Mouse (Mus musculus) CD4-positive, CD25-positive, alpha-beta regulatory T cell, adult 4 months (primary cell): ENCODE results near the gene Nxf3. TPM values are rescaled to one million over a fixed set of nuclear protein-coding genes. Genes with fewer than 3 reads are reported as not detected.
"Not testable (repeated sequence)": the region's sequence is repeated elsewhere in the genome, so short reads cannot be mapped to it uniquely, and the experiment has no call there.

Experiments
- ATAC-seq: one replicate; pipeline ENCODE4 v1.8.0; 2017
- polyA plus RNA-seq, 2 experiments: library from polyadenylated mRNA; unstranded; fragments of 100-300 nt; shearing (Covaris generic); gene quantifications; one replicate each; pipeline ENCODE4 v1.2.1; 2017

The Nxf3 gene
- not detected for polyA plus RNA-seq

GRCm38 (mm10) chrX:136085155-136085554 lies at the start of gene Nxf3:
Nxf3 (minus strand) TSS chrX:136085255.
- no peak for ATAC-seq

DNA sequence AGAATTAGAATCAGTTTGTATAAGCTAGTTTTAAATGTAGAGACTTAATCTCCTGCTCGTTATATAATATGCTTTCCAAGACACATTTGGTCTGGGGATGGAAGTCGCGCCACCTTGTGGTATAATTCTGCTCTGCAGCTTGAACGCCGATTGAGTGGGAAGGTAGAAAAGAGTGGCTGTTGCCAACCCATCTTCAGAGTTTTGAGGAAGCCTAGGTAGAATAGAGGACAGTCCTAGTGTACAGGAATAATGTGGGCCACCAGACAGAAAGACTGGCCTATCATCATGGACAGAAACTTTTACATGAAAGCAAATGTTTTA lies 42.6 kb upstream of the Nxf3 start:
- no peak for ATAC-seq

DNA sequence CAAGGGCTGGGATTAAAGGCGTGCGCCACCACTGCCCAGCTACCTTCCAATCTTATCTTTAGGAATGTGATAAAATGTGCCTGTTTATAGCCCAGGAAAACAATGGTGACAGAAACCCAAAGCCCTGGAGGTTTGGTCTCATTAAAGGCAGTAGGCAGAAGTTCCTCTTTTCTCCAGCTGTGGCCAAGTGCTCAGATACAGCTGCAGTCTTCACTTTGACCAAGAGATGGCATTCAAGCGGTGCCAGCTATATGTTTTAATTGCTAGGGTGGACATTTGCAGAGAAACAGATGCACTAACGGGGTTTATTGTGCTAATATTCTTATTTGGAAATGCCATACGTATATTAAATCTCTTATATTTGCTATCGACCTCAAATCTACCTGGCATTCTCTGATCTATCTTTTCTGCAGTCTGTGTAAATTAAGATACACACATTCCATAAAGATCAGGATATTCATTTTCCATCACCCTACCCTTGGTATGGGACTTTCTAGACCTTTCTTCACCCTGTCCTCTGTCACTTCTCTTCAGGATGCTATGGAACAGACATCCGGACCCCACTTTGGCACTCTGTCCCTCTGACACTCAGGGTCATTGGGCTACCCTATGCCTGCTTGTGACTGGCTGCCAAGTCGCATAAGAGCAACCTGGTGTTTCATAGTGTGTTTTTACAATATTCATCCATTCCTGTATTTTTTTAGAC lies 42.1 kb upstream of the Nxf3 start:
- ATAC-seq: no peak

DNA sequence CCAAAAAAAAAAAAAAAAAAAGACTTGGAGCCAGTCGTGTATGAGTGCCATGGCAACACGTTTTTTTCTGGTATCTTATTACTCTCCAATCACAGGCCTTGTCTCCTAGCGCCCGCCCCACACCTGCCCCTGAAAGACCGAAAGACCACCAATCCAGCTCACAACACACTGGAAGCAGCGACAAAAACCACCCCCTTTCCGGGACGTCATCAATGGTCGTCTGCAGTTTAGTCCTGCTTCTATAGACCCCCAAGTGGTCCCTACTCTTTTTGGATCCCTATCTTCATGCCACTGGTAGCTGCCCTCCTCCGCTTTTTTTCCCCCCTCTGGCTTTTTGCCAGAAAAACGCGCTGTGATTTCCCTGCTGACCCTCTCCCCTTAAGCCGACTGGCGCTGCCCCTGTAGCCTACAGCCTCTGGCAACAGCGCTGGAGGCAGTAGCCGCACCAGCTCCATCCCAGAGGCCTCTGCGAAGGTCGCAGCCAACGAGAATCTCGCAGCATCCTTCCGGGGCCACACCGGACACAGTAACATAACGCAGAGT lies 30.4 kb upstream of the Nxf3 start:
- ATAC-seq: no peak

GRCm38 (mm10) chrX:136115015-136115414 lies 30.0 kb upstream of the Nxf3 start:
- ATAC-seq: no peak

- ATAC-seq: no peak
Observed at GRCm38 (mm10) chrX:136107942-136108341, 22.9 kb upstream of the Nxf3 start.

GRCm38 (mm10) chrX:136104724-136105088 lies 19.7 kb upstream of the Nxf3 start:
- no peak for ATAC-seq

DNA sequence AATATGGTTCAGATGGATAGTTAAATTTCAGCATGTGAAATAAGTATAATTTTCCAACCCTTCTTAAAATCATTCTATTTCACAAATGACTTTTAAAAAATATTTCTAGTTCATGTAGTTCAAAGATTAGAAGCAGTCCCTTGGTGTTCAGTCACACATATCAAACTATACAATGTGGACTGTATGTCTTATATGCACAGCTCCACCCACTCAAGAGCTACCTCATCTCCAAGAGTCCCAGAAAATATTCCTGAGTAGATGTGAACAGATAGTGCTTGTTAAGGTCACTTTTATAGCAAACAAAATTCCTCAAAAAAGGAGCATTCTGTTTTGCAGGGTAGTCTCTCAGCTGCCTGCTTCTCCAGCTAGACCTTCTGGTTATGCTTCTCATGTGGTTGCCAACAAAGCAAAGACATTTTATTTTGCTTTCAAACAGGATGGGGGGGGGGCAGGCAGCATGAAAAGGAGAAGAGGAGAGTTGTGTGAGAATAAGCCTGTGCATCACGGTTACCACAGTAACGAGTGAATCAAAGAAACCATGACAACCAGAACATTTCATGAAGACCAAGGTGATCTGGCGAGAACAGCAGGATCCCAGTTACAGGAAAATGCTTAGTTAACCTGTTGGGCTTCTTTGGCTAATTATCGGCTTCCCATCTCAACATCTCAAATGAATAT lies 19.1 kb upstream of the Nxf3 start:
- no peak for ATAC-seq

- ATAC-seq: no peak
Observed at GRCm38 (mm10) chrX:136094421-136094820, 9.4 kb upstream of the Nxf3 start.

DNA sequence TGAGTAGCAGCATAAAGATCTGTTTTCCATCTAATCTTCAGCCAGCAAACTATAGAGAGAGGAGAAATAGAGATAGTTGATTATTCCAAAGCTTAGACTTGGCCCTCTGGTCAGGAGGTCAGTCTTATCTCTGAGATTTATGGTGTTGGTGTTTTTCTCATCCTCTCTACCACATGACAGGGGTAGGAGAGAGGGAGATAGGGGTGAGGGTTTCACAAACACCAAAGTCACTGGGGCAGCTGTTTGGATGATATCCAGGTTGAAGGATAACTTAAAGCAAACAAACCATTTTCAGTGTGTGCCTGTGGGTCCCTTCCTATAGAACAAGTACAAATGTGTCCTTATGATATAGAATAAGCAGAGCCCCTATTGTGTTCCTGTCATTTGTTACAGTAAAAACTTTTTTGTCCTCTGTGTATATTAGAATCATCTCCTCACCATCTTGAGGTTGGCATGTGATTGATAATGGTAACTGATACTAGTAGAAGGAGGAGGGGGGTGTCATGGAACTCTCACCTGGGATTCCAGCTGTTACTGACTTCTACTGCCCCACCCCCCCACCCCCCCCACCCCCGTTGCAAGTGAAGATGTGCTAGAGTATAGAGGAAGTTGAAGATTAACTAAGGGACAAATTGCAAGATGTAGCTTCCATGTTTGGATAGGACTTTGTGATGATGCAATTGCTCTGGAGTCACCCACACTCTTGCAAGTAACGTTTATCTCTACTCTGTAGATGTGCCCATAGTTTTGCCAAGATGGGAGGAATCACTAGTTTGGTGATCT lies 7.6 kb upstream of the Nxf3 start:
- ATAC-seq: no peak

DNA sequence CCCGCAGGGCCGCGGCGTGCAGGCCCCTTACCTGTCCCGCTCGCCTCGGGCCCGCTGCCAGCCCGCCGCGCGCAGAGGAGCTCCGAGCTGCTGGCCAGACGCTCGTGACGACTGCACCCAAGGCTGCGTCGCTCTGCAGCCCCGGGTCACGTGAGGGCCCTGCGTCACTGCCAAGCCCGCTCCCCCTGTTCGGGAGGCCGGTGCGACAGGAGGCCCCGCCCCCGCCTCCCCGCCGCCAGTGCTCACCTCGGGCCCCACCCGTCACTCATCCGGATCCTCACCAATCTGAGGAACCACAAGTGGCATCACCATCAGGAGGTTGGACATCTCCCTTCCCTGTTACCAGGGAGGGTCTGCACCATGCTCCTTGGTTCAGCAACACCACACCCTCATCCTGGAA lies 17.0 kb downstream of the Nxf3 start, which contains the start of gene Bex2:
Gene Bex2, minus strand, starts transcription at position 217 of the 400 bp plus-strand sequence.
- peak; percentile 96 for ATAC-seq

DNA sequence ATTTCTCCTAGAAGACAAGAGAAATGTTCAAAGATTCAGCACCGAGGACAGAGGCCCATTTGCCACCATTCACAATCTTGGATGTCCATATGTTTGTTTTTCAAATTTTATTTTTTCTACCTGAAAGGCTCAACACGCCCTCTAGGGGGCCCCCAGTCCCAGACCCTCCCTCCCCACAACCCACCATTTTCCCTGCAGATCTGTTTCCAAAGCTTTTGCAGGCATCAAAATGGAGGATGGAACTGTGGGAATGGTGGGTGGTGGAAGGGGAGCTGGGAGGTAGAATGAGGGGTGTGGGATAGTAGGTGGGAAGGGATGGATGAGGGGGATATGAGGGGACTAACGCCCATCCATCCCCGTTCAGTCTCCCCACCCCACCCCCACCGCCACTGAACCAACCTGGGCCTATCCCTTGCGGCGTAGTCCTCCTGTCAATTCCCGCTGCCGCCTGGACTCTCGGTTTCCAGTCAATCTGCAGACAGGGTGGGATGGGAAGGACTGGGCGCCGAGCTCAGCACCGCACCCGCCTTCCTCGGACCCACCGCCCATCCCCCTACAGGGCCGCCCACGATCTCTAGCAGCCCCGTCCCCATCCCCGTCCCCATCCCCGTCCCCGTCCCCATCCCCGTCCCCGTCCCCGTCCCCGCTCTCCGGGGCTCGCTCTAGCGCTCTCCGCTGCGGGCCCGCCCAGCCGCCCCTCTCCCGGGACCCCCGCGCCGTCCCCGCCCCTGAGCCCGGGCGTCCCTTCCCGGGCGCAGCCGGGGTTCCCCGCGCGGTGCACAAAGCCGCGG lies 17.7 kb downstream of the Nxf3 start:
- ATAC-seq: not testable (repeated sequence)

DNA sequence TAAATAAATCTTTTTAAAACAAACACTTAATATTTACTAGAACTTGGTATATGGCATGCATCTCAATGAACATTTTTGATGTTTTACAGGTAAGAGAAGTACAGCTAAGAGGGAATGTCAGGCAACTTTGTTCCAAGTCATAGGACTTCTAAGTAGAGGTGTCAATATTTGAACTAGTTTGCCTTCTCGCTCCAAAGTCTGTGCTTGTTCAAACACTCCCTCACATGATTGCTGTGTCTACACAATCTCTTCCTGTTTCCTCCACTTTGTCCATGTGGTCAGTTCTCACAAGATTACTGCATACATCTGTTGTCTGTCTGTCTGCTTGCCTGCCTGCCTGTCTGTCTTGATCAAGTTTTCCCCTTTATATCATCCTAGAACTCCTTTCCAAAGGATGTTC lies 24.4 kb downstream of the Nxf3 start:
- ATAC-seq: no peak

- no peak for ATAC-seq
Observed at GRCm38 (mm10) chrX:136051219-136051618, 33.8 kb downstream of the Nxf3 start.

GRCm38 (mm10) chrX:136047528-136047927 lies 37.5 kb downstream of the Nxf3 start:
- no peak for ATAC-seq

DNA sequence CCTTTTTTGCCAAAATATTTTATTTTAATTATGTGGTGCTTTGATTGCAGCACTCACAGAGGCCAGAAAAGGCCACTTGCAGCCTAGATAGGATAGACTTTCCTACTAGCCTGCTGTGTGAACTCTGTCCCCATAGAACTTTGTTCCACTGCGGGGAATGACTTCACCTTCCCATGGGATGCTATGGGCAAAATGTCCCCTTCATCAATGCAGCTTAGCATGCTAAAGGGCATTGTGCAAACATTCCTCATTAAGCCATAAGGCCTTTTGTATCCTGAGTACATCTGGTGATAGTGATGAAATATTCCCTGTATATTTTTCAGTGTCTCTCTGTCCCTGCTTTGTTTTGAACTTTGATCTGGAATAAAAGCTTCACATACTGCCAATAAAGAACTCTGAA lies 41.3 kb downstream of the Nxf3 start:
- no peak for ATAC-seq

GRCm38 (mm10) chrX:136032799-136033763 lies 52.0 kb downstream of the Nxf3 start, which contains the start of gene Arxes1:
Arxes1 (plus strand) TSS chrX:136033367.
- ATAC-seq: peak; percentile 74

DNA sequence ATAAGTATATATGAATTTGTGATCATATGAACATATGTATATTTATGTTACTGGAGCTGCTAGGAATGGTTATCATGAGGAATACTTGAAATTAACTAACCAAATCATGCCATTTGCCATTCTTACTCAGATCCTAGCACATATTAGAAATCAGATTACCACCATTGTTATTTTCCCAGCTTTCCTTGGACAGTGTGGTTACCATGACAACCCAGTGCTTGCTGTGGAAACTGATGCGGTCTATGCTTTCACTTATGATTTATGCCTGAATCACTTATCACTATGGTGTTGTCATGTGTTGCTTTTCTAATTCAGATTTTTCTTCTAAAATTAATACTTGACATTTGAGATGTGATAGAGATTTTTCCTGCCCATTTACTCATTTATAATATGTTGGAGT lies 54.7 kb downstream of the Nxf3 start:
- ATAC-seq: no peak
